Mouse (Mus musculus) spleen, adult 2 months (tissue): ENCODE measurements around the gene Clybl.

ENCODE experiments used
- CTCF ChIP-seq: fragments of 200-500 bp; IDR thresholded peaks from 2 replicates; pipeline ENCODE4 v1.5.1; 2011; ENCODE audit warnings: mild to moderate bottlenecking, inconsistent platforms; ENCODE audit not compliant: insufficient read depth, insufficient read length, insufficient replicate concordance; ENCODE audit errors: extremely low read depth
- POLR2A ChIP-seq: fragments of 200-500 bp; IDR thresholded peaks from 2 replicates; pipeline ENCODE4 v1.6.1; 2011; ENCODE audit warnings: low read depth, low read length, inconsistent platforms

- TF ChIP-seq CTCF (no peak), POLR2A (no peak)
These were observed 44.6 kb downstream of the Clybl start for GRCm38 (mm10) chr14:122226133-122226515.
